Mouse (Mus musculus) layer of hippocampus, adult 2 months (tissue): ENCODE measurements around the gene Rrn3. TPM values are rescaled to one million over a fixed set of nuclear protein-coding genes. Genes with fewer than 3 reads are reported as not detected.

Source experiments
- DNase-seq, 2 experiments: peaks; one replicate each; pipeline ENCODE4 v3.0.0; 2022; ENCODE audit warnings: low spot score in 2 of 2
- H3K27ac ChIP-seq: fragments of 200-600 bp; 2 replicates; pipeline ENCODE4 v1.8.1; 2022
- H3K4me3 ChIP-seq: fragments of 200-600 bp; 2 replicates; pipeline ENCODE4 v1.8.1; 2022; ENCODE audit warnings: mild to moderate bottlenecking
- CTCF ChIP-seq: fragments of 200-600 bp; conservative IDR thresholded peaks from 2 replicates; pipeline ENCODE4 v1.8.1; 2022; ENCODE audit warnings: antibody characterized with exemption, mild to moderate bottlenecking, moderate library complexity
- total RNA-seq, 2 experiments: library from RNA; stranded (reverse); gene quantifications; 2 replicates each; pipeline ENCODE4 v1.2.3; 2021

The Rrn3 gene
- total RNA-seq, 2 experiments from 2014 or later = 47.2 to 51.4 TPM

DNA sequence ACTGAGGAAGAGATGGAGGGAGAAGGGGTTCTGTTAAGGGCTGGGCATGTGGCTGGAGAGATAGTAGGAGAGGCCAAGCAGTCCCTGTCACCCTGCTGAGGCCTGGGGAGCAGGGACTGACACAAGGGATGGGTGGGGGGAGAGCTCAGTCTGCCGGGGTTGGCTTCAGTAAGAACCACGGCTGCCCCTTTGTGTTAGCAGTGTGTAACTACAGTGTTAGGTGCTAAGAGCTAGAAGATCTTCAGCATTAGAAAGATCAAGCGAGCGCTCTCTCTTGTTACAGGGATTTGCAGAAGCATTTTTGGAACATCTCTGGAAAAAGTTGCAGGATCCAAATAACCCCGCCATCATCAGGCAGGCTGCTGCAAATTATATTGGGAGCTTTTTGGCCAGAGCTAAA is 24.2 kb downstream of the Rrn3 start:
- TF ChIP-seq CTCF = peak; percentile 62
- Histone ChIP-seq H3K27ac (peak overlapping the region; percentile 62; the same call in 1 of the 2 replicates), H3K4me3 (no peak overlapping the region)
- no peak for DNase-seq

DNA sequence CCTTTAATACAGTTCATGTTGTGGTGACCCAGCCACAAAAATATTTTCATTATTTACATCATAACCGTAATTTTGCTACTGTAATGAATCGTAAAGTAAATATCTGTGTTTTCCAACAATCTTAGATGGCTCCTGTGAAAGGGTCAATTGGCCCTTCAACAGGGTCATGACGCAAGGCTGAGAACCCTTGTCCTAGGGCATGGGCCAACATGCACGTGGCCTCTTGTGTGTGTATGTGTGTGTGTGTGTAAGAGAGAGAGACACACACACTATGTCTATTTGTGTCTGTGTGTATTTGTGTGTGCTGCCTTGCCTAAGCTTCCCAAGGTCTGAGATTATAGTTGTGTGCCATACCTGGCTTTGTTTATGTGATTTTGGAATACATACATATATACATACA is 27.1 kb downstream of the Rrn3 start:
- Histone ChIP-seq H3K4me3 (no peak overlapping the region), H3K27ac (no peak overlapping the region)
- no peak for DNase-seq
- no peak for TF ChIP-seq CTCF

DNA sequence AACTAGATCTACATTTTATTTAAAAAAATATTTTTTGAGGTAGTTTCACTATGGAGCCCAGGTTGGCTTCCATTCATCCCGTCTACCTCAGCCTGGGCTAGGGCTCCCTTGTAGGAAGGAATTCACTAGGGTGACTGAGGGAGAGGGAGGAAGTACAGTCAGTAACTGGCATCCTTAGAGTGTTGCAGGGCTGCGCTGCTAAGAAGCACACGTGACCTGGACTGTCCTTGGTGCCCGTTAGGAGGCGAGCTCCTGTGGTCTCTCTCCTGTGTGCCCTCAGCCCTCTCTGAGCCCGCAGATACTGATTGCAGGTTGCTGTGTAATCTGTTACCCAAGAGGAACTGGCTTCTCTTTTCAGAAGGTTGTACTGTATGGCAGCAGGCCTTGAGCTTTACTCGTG is 27.9 kb downstream of the Rrn3 start:
- no peak for TF ChIP-seq CTCF
- no peak overlapping the region for H3K27ac ChIP-seq
- DNase-seq = no peak
- no peak overlapping the region for H3K4me3 ChIP-seq

- no peak for DNase-seq
- TF ChIP-seq CTCF = peak; percentile 21; the same call in 1 of the 2 replicates
- H3K4me3 ChIP-seq = no peak overlapping the region
- H3K27ac ChIP-seq = no peak overlapping the region
Observed at GRCm38 (mm10) chr16:13812152-13812551, 31.6 kb downstream of the Rrn3 start.

GRCm38 (mm10) chr16:13813200-13813599 is 32.7 kb downstream of the Rrn3 start:
- no peak overlapping the region for H3K4me3 ChIP-seq
- H3K27ac ChIP-seq = no peak overlapping the region
- no peak for DNase-seq
- TF ChIP-seq CTCF = no peak

GRCm38 (mm10) chr16:13818560-13819393 is 38.3 kb downstream of the Rrn3 start, which contains the start of gene Ntan1:
Ntan1 (plus strand) TSS chr16:13818845.
- H3K4me3 ChIP-seq = peak within 1 kb of the TSS; percentile 67
- TF ChIP-seq CTCF = no peak; the same call in 1 of the 2 replicates
- DNase-seq = peak; percentile 95 to 96
- peak within 1 kb of the TSS; percentile 99 for H3K27ac ChIP-seq

DNA sequence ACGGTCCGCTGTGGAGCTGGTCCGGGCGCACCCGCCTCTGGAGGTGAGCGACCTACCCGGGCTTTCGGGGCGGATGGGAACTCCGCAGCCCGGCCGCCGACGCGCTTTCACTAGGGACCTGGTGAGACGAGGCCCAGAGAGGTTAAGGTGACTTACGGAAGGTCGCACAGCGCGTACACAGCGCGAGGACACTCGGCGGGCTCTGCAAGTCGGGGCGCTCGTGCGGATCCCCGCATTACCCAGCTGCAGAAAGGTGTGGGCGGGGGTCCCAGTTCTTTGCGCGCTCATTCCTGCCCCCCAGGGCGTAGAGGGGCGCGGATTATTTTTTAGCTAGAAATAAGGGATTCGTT is 38.9 kb downstream of the Rrn3 start:
- H3K4me3 ChIP-seq = peak overlapping the region; percentile 67
- no peak for DNase-seq
- TF ChIP-seq CTCF = no peak
- H3K27ac ChIP-seq = peak overlapping the region; percentile 99

DNA sequence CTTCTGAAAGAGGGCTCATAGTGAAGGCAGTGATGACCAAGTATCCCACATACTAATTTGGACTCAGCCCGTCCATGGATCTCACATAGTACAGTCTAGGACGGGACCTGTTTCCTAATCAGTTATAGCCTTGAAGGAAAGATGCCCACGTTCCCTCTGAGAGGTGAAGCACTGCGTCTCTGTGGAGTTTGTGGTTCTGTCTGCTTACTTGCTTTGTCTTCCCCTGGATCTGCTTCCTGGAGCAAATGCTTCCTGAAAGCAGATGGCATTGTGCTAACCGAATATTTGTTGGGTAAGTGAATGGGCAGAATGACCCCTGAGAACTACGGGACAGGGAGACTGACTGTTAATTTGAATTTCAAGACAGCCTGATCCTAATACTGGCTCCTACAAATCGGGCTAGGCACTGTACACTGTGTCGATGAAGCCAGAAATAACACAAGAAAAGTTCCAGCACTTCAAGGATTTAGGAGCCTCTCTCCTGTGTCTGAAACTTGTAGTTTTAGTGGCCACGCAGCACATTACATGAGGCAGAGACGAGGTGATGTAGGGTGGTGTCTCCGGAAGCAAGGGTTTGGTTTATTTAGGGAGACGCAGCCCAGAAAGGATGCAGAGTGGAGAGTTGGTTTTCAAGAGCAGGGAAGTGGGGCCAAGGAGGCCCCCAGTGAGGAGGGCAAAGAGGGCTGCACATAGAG is 39.4 kb downstream of the Rrn3 start:
- Histone ChIP-seq H3K27ac (peak overlapping the region; percentile 99), H3K4me3 (peak overlapping the region; percentile 67)
- DNase-seq = no peak
- TF ChIP-seq CTCF = no peak; the same call in 1 of the 2 replicates

DNA sequence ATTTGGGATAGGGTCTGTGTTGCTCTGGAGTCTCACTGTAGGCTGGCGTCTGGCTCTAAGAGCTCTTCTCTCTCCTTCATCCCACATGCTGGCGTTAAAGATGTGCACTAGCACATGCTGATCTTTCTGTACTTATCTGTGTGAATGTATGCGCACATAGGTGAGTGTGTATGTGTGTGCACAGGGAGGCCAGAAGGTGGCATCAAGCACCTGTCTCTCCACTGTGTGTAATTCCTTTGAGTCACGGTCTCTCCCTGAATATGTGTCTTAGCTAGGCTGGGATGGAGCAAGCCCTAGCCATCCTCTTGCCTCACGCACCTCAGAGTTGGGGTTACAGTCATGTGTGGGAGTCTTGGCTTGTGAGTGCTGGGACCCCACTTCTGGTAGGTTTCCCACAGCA is 40.3 kb downstream of the Rrn3 start:
- no peak overlapping the region for H3K27ac ChIP-seq
- DNase-seq = no peak
- H3K4me3 ChIP-seq = no peak overlapping the region; the same call in 1 of the 2 replicates
- TF ChIP-seq CTCF = no peak; the same call in 1 of the 2 replicates

- Histone ChIP-seq H3K27ac (no peak overlapping the region), H3K4me3 (no peak overlapping the region)
- DNase-seq = no peak
- no peak for TF ChIP-seq CTCF
Observed at GRCm38 (mm10) chr16:13825781-13826490, 45.4 kb downstream of the Rrn3 start.

DNA sequence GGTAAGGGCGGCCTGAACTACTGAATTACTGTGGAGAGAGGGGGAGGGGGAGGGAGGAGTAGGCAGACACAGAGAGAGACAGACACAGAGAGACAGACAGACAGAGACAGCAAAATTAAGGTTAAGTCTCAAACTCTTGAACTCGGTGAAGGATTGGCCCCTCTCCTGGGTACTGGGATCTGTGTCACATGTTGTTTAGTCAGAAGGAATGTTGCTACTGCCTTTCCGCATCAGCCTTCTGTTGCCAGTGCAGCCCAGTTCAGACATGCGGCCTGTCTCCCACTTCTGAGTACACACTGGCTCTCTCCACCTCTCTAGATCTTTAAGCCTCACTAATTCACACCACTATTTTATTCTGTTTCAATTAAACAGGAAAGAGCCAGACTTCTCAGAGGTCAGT is 46.0 kb downstream of the Rrn3 start:
- Histone ChIP-seq H3K27ac (no peak overlapping the region), H3K4me3 (no peak overlapping the region)
- no peak for TF ChIP-seq CTCF
- DNase-seq = no peak

DNA sequence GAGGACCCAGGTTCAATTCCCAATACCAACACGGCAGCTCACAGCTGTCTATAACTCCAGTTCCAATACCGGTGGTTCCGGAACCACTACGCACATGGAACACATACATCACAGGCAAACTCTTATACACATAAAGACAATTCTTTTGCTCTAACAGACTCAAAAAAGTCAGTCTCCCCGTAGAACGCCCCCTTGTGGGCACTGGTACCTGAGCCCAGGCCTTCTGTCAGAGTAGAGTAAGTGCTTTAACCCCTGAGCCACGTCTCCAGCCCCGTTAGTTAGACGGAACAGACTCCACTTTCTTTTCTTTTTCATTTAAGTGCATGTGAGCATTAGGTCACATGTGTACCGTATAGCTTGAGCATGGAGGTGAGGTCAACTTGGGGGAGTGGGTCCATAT is 49.9 kb downstream of the Rrn3 start:
- DNase-seq = no peak
- Histone ChIP-seq H3K27ac (no peak overlapping the region), H3K4me3 (no peak overlapping the region)
- TF ChIP-seq CTCF = peak; percentile 46

GRCm38 (mm10) chr16:13831606-13832005 is 51.1 kb downstream of the Rrn3 start:
- Histone ChIP-seq H3K4me3 (no peak overlapping the region), H3K27ac (no peak overlapping the region)
- TF ChIP-seq CTCF = no peak
- no peak for DNase-seq
